Mouse (Mus musculus) MEL (cell line): ENCODE data around the gene Cntnap2. TPM values are rescaled to one million over a fixed set of nuclear protein-coding genes. Genes with fewer than 3 reads are reported as not detected.

Experiments
- DNase-seq: peaks from one replicate; pipeline ENCODE4 v3.0.0; 2011; ENCODE audit warnings: low read depth, low spot score
- H3K27ac ChIP-seq: 2 replicates; pipeline ENCODE4 v1.5.1; 2012; ENCODE audit warnings: low read depth, mild to moderate bottlenecking, control low read depth, low read length, moderate library complexity; ENCODE audit not compliant: control insufficient read depth
- H3K27me3 ChIP-seq, 2 experiments: fragments of 150-350 bp in 1 of 2; sonication (generic) in 1 of 2; 2 replicates each; pipeline ENCODE4 v1.6.1; 2012; ENCODE audit warnings: low read length in 2 of 2, mild to moderate bottlenecking in 2 of 2, improper control_type of control experiment in 1 of 2, moderate library complexity in 1 of 2; ENCODE audit not compliant: insufficient read depth in 2 of 2, control insufficient read depth in 1 of 2
- H3K36me3 ChIP-seq, 2 experiments: 2 replicates each; pipeline ENCODE4 v1.6.1; 2012 to 2014; ENCODE audit warnings: low read length in 2 of 2, improper control_type of control experiment in 1 of 2, inconsistent platforms in 1 of 2, mild to moderate bottlenecking in 1 of 2; ENCODE audit not compliant: insufficient read depth in 2 of 2, control insufficient read depth in 1 of 2
- H3K4me1 ChIP-seq, 2 experiments: fragments of 150-350 bp in 1 of 2; sonication (generic) in 1 of 2; 2 replicates each; pipeline ENCODE4 v1.6.1; 2012; ENCODE audit warnings: low read length in 2 of 2, improper control_type of control experiment in 1 of 2, mild to moderate bottlenecking in 1 of 2; ENCODE audit not compliant: insufficient read depth in 2 of 2, control insufficient read depth in 1 of 2
- H3K4me3 ChIP-seq, 2 experiments: fragments of 150-350 bp in 1 of 2; sonication (generic) in 1 of 2; 2 replicates each; pipeline ENCODE4 v1.5.1; 2012; ENCODE audit warnings: low read depth in 2 of 2, low read length in 2 of 2, mild to moderate bottlenecking in 2 of 2, moderate library complexity in 2 of 2, control low read depth in 1 of 2, improper control_type of control experiment in 1 of 2; ENCODE audit not compliant: control insufficient read depth in 1 of 2, insufficient read depth in 1 of 2
- H3K79me2 ChIP-seq: 2 replicates; pipeline ENCODE4 v1.6.1; 2012; ENCODE audit warnings: mild to moderate bottlenecking, low read length, moderate library complexity; ENCODE audit not compliant: control insufficient read depth, poor library complexity, insufficient read depth
- H3K9ac ChIP-seq: 2 replicates; pipeline ENCODE4 v1.6.1; 2012; ENCODE audit warnings: low read depth, mild to moderate bottlenecking, control low read depth, low read length, moderate library complexity; ENCODE audit not compliant: control insufficient read depth, poor library complexity, severe bottlenecking
- H3K9me3 ChIP-seq: fragments of 150-350 bp; sonication (generic); replicated peaks from 2 replicates; pipeline ENCODE4 v1.6.1; 2012; ENCODE audit warnings: mild to moderate bottlenecking, low read length, improper control_type of control experiment, moderate library complexity; ENCODE audit not compliant: insufficient read depth
- CHD2 ChIP-seq: IDR thresholded peaks from 2 replicates; pipeline ENCODE4 v1.6.1; 2011; ENCODE audit warnings: low read length, improper control_type of control experiment
- E2F4 ChIP-seq: IDR thresholded peaks from 2 replicates; pipeline ENCODE4 v1.6.1; 2011; ENCODE audit warnings: low read depth, low read length, improper control_type of control experiment, borderline replicate concordance
- ELF1 ChIP-seq: IDR thresholded peaks from 2 replicates; pipeline ENCODE4 v1.6.1; 2014; ENCODE audit warnings: low read depth, mild to moderate bottlenecking, inconsistent platforms, low read length, improper control_type of control experiment, moderate library complexity
- ETS1 ChIP-seq: IDR thresholded peaks from 2 replicates; pipeline ENCODE4 v1.6.1; 2012; ENCODE audit warnings: low read depth, mild to moderate bottlenecking, inconsistent platforms, low read length, improper control_type of control experiment, moderate library complexity
- GABPA ChIP-seq: IDR thresholded peaks from 2 replicates; pipeline ENCODE4 v1.6.1; 2012; ENCODE audit warnings: low read depth, mild to moderate bottlenecking, inconsistent platforms, low read length, improper control_type of control experiment, moderate library complexity
- GATA1 ChIP-seq: IDR thresholded peaks from 2 replicates; pipeline ENCODE4 v1.6.1; 2011; ENCODE audit warnings: low read depth, low read length, improper control_type of control experiment
- HCFC1 ChIP-seq: IDR thresholded peaks from 2 replicates; pipeline ENCODE4 v1.6.1; 2012; ENCODE audit warnings: low read depth, mild to moderate bottlenecking, inconsistent platforms, low read length, improper control_type of control experiment, moderate library complexity
- KAT2A ChIP-seq: conservative IDR thresholded peaks from 2 replicates; pipeline ENCODE4 v1.6.1; 2012; ENCODE audit warnings: low read depth, low read length, improper control_type of control experiment, inconsistent platforms
- MAFK ChIP-seq: IDR thresholded peaks from 2 replicates; pipeline ENCODE4 v1.6.1; 2011; ENCODE audit warnings: low read depth, mild to moderate bottlenecking, low read length, improper control_type of control experiment, borderline replicate concordance
- MAX ChIP-seq: IDR thresholded peaks from 2 replicates; pipeline ENCODE4 v1.6.1; 2011; ENCODE audit warnings: low read length, improper control_type of control experiment
- MAZ ChIP-seq: IDR thresholded peaks from 2 replicates; pipeline ENCODE4 v1.6.1; 2012; ENCODE audit warnings: low read depth, mild to moderate bottlenecking, inconsistent platforms, low read length, improper control_type of control experiment
- MXI1 ChIP-seq: IDR thresholded peaks from 2 replicates; pipeline ENCODE4 v1.6.1; 2011; ENCODE audit warnings: mild to moderate bottlenecking, low read depth, low read length, improper control_type of control experiment
- MYB ChIP-seq: IDR thresholded peaks from 2 replicates; pipeline ENCODE4 v1.6.1; 2011; ENCODE audit warnings: mild to moderate bottlenecking, low read depth, low read length, improper control_type of control experiment
- MYC ChIP-seq: IDR thresholded peaks from 2 replicates; pipeline ENCODE4 v1.6.1; 2011; ENCODE audit warnings: low read depth, mild to moderate bottlenecking, low read length, improper control_type of control experiment, moderate library complexity
- NELFE ChIP-seq: IDR thresholded peaks from 2 replicates; pipeline ENCODE4 v1.6.1; 2011; ENCODE audit warnings: low read depth, low read length, improper control_type of control experiment
- POLR2A ChIP-seq, 2 experiments: IDR thresholded peaks; 2 replicates each; pipeline ENCODE4 v1.6.1; 2011 to 2012; ENCODE audit warnings: low read length in 2 of 2, mild to moderate bottlenecking in 2 of 2, control low read depth in 1 of 2, improper control_type of control experiment in 1 of 2, low read depth in 1 of 2, moderate library complexity in 1 of 2; ENCODE audit not compliant: control insufficient read depth in 1 of 2, insufficient read depth in 1 of 2, poor library complexity in 1 of 2
- POLR2AphosphoS2 ChIP-seq: IDR thresholded peaks from 2 replicates; pipeline ENCODE4 v1.6.1; 2011; ENCODE audit warnings: low read length, improper control_type of control experiment
- SIN3A ChIP-seq: IDR thresholded peaks from 2 replicates; pipeline ENCODE4 v1.6.1; 2012; ENCODE audit warnings: low read length, improper control_type of control experiment, inconsistent platforms
- SMC3 ChIP-seq: IDR thresholded peaks from 2 replicates; pipeline ENCODE4 v1.6.1; 2011; ENCODE audit warnings: low read depth, low read length, improper control_type of control experiment
- TBP ChIP-seq: IDR thresholded peaks from 2 replicates; pipeline ENCODE4 v1.8.0; 2011; ENCODE audit warnings: low read depth, low read length, improper control_type of control experiment
- USF1 ChIP-seq: IDR thresholded peaks from 2 replicates; pipeline ENCODE4 v1.6.1; 2014; ENCODE audit warnings: low read depth, mild to moderate bottlenecking, inconsistent platforms, low read length, improper control_type of control experiment, moderate library complexity
- ZKSCAN1 ChIP-seq: IDR thresholded peaks from 2 replicates; pipeline ENCODE4 v1.6.1; 2012; ENCODE audit warnings: low read depth, mild to moderate bottlenecking, inconsistent platforms, low read length, improper control_type of control experiment, moderate library complexity
- ZMIZ1 ChIP-seq: IDR thresholded peaks from 2 replicates; pipeline ENCODE4 v1.6.1; 2012; ENCODE audit warnings: low read depth, mild to moderate bottlenecking, inconsistent platforms, low read length, improper control_type of control experiment, moderate library complexity
- ZNF384 ChIP-seq: IDR thresholded peaks from 2 replicates; pipeline ENCODE4 v1.6.1; 2012; ENCODE audit warnings: low read depth, mild to moderate bottlenecking, inconsistent platforms, low read length, improper control_type of control experiment
- polyA plus RNA-seq, 2 experiments: library from polyadenylated mRNA; stranded (reverse) in 1 of 2; unstranded in 1 of 2; fragments of >175 nt in 1 of 2; fragments of >200 nt in 1 of 2; gene quantifications; 2 replicates each; pipeline versions ENCODE4 v1.2.1 to v1.2.4; 2012; ENCODE audit warnings: low replicate concordance in 2 of 2, low read depth in 1 of 2; ENCODE audit not compliant: insufficient read length in 2 of 2, insufficient read depth in 1 of 2, missing spikeins in 1 of 2
- total RNA-seq: library from RNA; depleted of rRNA; stranded (reverse); fragments of 300-350 nt; gene quantifications from 2 replicates; pipeline ENCODE4 v1.2.3, GENCODE M21; 2012

Gene Cntnap2
- total and polyA plus RNA-seq, 3 experiments = 0.01 TPM; not detected in 2

GRCm38 (mm10) chr6:46563470-46563869 is 1504.3 kb downstream of the Cntnap2 start:
- Histone ChIP-seq H3K79me2 (no peaks in the 10 kb centered on the region), H3K9me3 (no peaks in the 10 kb centered on the region), H3K4me1 (no peaks in the 10 kb centered on the region), H3K27me3 (no peaks in the 10 kb centered on the region), H3K27ac (no peak overlapping the region), H3K36me3 (no peaks in the 10 kb centered on the region), H3K9ac (no peak overlapping the region), H3K4me3 (no peak overlapping the region)
- TF ChIP-seq SMC3 = no peak
- TF ChIP-seq MAZ = no peak
- no peak for TF ChIP-seq MAFK
- no peak for TF ChIP-seq ELF1
- no peak for TF ChIP-seq CHD2
- TF ChIP-seq USF1 = no peak
- TF ChIP-seq TBP = no peak
- TF ChIP-seq POLR2AphosphoS2 = no peak
- no peak for TF ChIP-seq GATA1
- no peak for TF ChIP-seq HCFC1
- TF ChIP-seq MAX = no peak
- DNase-seq = no peak

GRCm38 (mm10) chr6:46575055-46575454 is 1515.9 kb downstream of the Cntnap2 start:
- Histone ChIP-seq H3K27me3 (no peaks in the 10 kb centered on the region), H3K4me3 (no peak overlapping the region), H3K27ac (no peak overlapping the region), H3K79me2 (no peaks in the 10 kb centered on the region), H3K36me3 (no peaks in the 10 kb centered on the region), H3K9ac (no peak overlapping the region), H3K4me1 (no peaks in the 10 kb centered on the region), H3K9me3 (no peaks in the 10 kb centered on the region)
- DNase-seq = no peak
- TF ChIP-seq GABPA = no peak
- TF ChIP-seq ZKSCAN1 = no peak
- TF ChIP-seq KAT2A = no peak
- TF ChIP-seq SIN3A = no peak
- no peak for TF ChIP-seq SMC3
- no peak for TF ChIP-seq GATA1
- no peak for TF ChIP-seq USF1
- TF ChIP-seq MXI1 = no peak
- TF ChIP-seq MAZ = no peak

GRCm38 (mm10) chr6:46612365-46612764 is 1553.2 kb downstream of the Cntnap2 start:
- H3K9ac ChIP-seq = no peak overlapping the region
- H3K4me1 ChIP-seq = no peaks in the 10 kb centered on the region
- H3K4me3 ChIP-seq = no peak overlapping the region
- TF ChIP-seq ELF1 = no peak
- no peak for TF ChIP-seq KAT2A
- TF ChIP-seq MYB = no peak
- TF ChIP-seq MAX = no peak
- no peak for TF ChIP-seq ZMIZ1
- no peak for TF ChIP-seq MAFK
- no peak for TF ChIP-seq CHD2
- no peak for TF ChIP-seq POLR2A (IDR thresholded peaks at IDR 0.05; ENCODE audit: control insufficient read depth in 1 of 2, insufficient read depth in 1 of 2, low read depth in 1 of 2, low read length in 2 of 2, poor library complexity in 1 of 2)
- TF ChIP-seq E2F4 = no peak
- TF ChIP-seq ZNF384 = no peak
- no peak for TF ChIP-seq ZKSCAN1
- no peak for TF ChIP-seq TBP
- no peak for TF ChIP-seq ETS1
- no peak for TF ChIP-seq MYC
- no peak for TF ChIP-seq MAZ
- no peak for TF ChIP-seq HCFC1
- no peak for TF ChIP-seq NELFE
- TF ChIP-seq, all 39 proteins: peak for 0
- DNase-seq = no peak
- no peaks in the 10 kb centered on the region for H3K79me2 ChIP-seq
- no peaks in the 10 kb centered on the region for H3K9me3 ChIP-seq
- H3K27me3 ChIP-seq = no peaks in the 10 kb centered on the region
- H3K36me3 ChIP-seq = no peaks in the 10 kb centered on the region
- H3K27ac ChIP-seq = no peak overlapping the region
